Mouse (Mus musculus): ENCODE data around the gene Gfod1. TPM values are rescaled to one million over a fixed set of nuclear protein-coding genes. Genes with fewer than 3 reads are reported as not detected.
A peak's percentile ranks its signal among the peaks of the same experiment; 100 is the strongest.

The Gfod1 gene
- total RNA-seq, 2 experiments from 2014 or later = 4.3 to 5.9 TPM

- DNase-seq = no peak
- intact Hi-C loops (cut with DNase I) = loop anchor here (5.0 kb wide), 1 partner anchor 62 kb away; the partner anchor contains the start of gene Gfod1
These were observed 64.2 kb downstream of the Gfod1 start for GRCm38 (mm10) chr13:43239790-43240216.

GRCm38 (mm10) chr13:43236630-43237029, 67.3 kb downstream of the Gfod1 start:
- intact Hi-C loops (cut with DNase I) = loop anchor here (5.0 kb wide), 1 partner anchor 66 kb away; the partner anchor contains the start of gene Gfod1
- no peak for DNase-seq

GRCm38 (mm10) chr13:43235982-43236381, 68.0 kb downstream of the Gfod1 start:
- intact Hi-C loops (cut with DNase I) = loop anchor here (5.0 kb wide), 1 partner anchor 66 kb away; the partner anchor contains the start of gene Gfod1
- DNase-seq = no peak

GRCm38 (mm10) chr13:43235586-43235910, 68.4 kb downstream of the Gfod1 start:
- intact Hi-C loops (cut with DNase I) = loop anchor here (5.0 kb wide), 1 partner anchor 67 kb away; the partner anchor contains the start of gene Gfod1
- DNase-seq = no peak

- DNase-seq = no peak
- intact Hi-C loops (cut with DNase I) = loop anchor here (5.0 kb wide), 1 partner anchor 67 kb away; the partner anchor contains the start of gene Gfod1
These were observed 68.9 kb downstream of the Gfod1 start for GRCm38 (mm10) chr13:43234869-43235585.

GRCm38 (mm10) chr13:43233331-43233730, 70.6 kb downstream of the Gfod1 start:
- intact Hi-C loops (cut with DNase I) = no loop called here
- no peak for DNase-seq

- DNase-seq = peak; percentile 50 to 51
- intact Hi-C loops (cut with DNase I) = no loop called here
These were observed 71.8 kb downstream of the Gfod1 start for GRCm38 (mm10) chr13:43231965-43232860.

- DNase-seq = no peak
- intact Hi-C loops (cut with DNase I) = no loop called here
These were observed 73.1 kb downstream of the Gfod1 start for GRCm38 (mm10) chr13:43230842-43231241.

- DNase-seq = no peak
- intact Hi-C loops (cut with DNase I) = no loop called here
These were observed 73.7 kb downstream of the Gfod1 start for GRCm38 (mm10) chr13:43230238-43230637.

- no peak for DNase-seq
- intact Hi-C loops (cut with DNase I) = no loop called here
These were observed 74.2 kb downstream of the Gfod1 start for GRCm38 (mm10) chr13:43229767-43230166.

- DNase-seq = no peak
- intact Hi-C loops (cut with DNase I) = no loop called here
These were observed 75.8 kb downstream of the Gfod1 start for GRCm38 (mm10) chr13:43228141-43228540.

GRCm38 (mm10) chr13:43226041-43226440, 77.9 kb downstream of the Gfod1 start:
- intact Hi-C loops (cut with DNase I) = no loop called here
- DNase-seq = no peak

GRCm38 (mm10) chr13:43225161-43225560, 78.8 kb downstream of the Gfod1 start:
- DNase-seq = no peak
- intact Hi-C loops (cut with DNase I) = no loop called here

- intact Hi-C loops (cut with DNase I) = no loop called here
- DNase-seq = no peak
These were observed 81.9 kb downstream of the Gfod1 start for GRCm38 (mm10) chr13:43222084-43222483.

GRCm38 (mm10) chr13:43221290-43221689, 82.7 kb downstream of the Gfod1 start:
- intact Hi-C loops (cut with DNase I) = no loop called here
- DNase-seq = no peak

GRCm38 (mm10) chr13:43220635-43221034, 83.3 kb downstream of the Gfod1 start:
- no peak for DNase-seq
- intact Hi-C loops (cut with DNase I) = no loop called here

- intact Hi-C loops (cut with DNase I) = no loop called here
- DNase-seq = no peak
These were observed 85.2 kb downstream of the Gfod1 start for GRCm38 (mm10) chr13:43218764-43219163.

GRCm38 (mm10) chr13:43218284-43218683, 85.7 kb downstream of the Gfod1 start:
- intact Hi-C loops (cut with DNase I) = no loop called here
- DNase-seq = no peak

GRCm38 (mm10) chr13:43217686-43218085, 86.3 kb downstream of the Gfod1 start:
- intact Hi-C loops (cut with DNase I) = no loop called here
- DNase-seq = no peak

- intact Hi-C loops (cut with DNase I) = no loop called here
- no peak for DNase-seq
These were observed 86.9 kb downstream of the Gfod1 start for GRCm38 (mm10) chr13:43217059-43217458.

- intact Hi-C loops (cut with DNase I) = no loop called here
- DNase-seq = no peak
These were observed 87.8 kb downstream of the Gfod1 start for GRCm38 (mm10) chr13:43215994-43216706.

Data from gastrocnemius, postnatal 36 days (tissue).